Mouse (Mus musculus) midbrain, embryonic 11.5 days (tissue): ENCODE measurements around the gene Ehd1. TPM values are rescaled to one million over a fixed set of nuclear protein-coding genes. Genes with fewer than 3 reads are reported as not detected.

Experiments
- ATAC-seq: fragments of 200-750 bp; cut with Nextera tagmentation; 2 replicates; pipeline ENCODE4 v1.8.0; 2017; ENCODE audit warnings: moderate TSS enrichment, moderate library complexity; ENCODE audit not compliant: low FRiP score
- DNase-seq: peaks from one replicate; pipeline ENCODE4 v3.0.0; 2015; ENCODE audit warnings: low spot score; ENCODE audit errors: missing footprints
- H3K27ac ChIP-seq: fragments of 300-500 bp; sonication (generic); 2 replicates; pipeline ENCODE4 v1.5.1; 2014; ENCODE audit warnings: low read depth, low read length
- H3K27me3 ChIP-seq: fragments of 300-500 bp; sonication (generic); 2 replicates; pipeline ENCODE4 v1.6.1; 2014; ENCODE audit warnings: mild to moderate bottlenecking, low read length, moderate library complexity, mixed read lengths; ENCODE audit not compliant: control insufficient read depth, insufficient read depth
- H3K36me3 ChIP-seq: fragments of 300-500 bp; sonication (generic); 2 replicates; pipeline ENCODE4 v1.6.1; 2014; ENCODE audit warnings: mild to moderate bottlenecking, low read length, moderate library complexity, mixed read lengths; ENCODE audit not compliant: control insufficient read depth, insufficient read depth
- H3K4me1 ChIP-seq: fragments of 300-500 bp; sonication (generic); 2 replicates; pipeline ENCODE4 v1.6.1; 2014; ENCODE audit warnings: low read length; ENCODE audit not compliant: control insufficient read depth, insufficient read depth
- H3K4me2 ChIP-seq: fragments of 300-500 bp; sonication (generic); 2 replicates; pipeline ENCODE4 v1.6.1; 2014; ENCODE audit warnings: mild to moderate bottlenecking, moderate library complexity
- H3K4me3 ChIP-seq: fragments of 300-500 bp; sonication (generic); 2 replicates; pipeline ENCODE4 v1.5.1; 2014; ENCODE audit warnings: low read depth, low read length
- H3K9ac ChIP-seq: fragments of 300-500 bp; sonication (generic); 2 replicates; pipeline ENCODE4 v1.6.1; 2014; ENCODE audit warnings: low read length
- H3K9me3 ChIP-seq: fragments of 300-500 bp; sonication (generic); 2 replicates; pipeline ENCODE4 v1.6.1; 2016; ENCODE audit warnings: low read length; ENCODE audit not compliant: control insufficient read depth
- WGBS: fragments of 180-500 bp; shearing (Covaris S2); extraction: QIAGEN DNeasy Blood & Tissue Kit; methylation state at CpG from one replicate; pipeline ENCODE4 v1.1.7; 2014; 5-methylcytosine and 5-hydroxymethylcytosine counted together
- polyA plus RNA-seq: library from polyadenylated mRNA; unstranded; fragments of >200 nt; fragmentation: Nextera tagmentation; extraction: Ambion mirVana; gene quantifications from 2 replicates; pipeline ENCODE4 v1.2.1, GENCODE M21; 2014

Gene Ehd1
- polyA plus RNA-seq, 1 experiment from 2014 or later, result 68.2 TPM

DNA sequence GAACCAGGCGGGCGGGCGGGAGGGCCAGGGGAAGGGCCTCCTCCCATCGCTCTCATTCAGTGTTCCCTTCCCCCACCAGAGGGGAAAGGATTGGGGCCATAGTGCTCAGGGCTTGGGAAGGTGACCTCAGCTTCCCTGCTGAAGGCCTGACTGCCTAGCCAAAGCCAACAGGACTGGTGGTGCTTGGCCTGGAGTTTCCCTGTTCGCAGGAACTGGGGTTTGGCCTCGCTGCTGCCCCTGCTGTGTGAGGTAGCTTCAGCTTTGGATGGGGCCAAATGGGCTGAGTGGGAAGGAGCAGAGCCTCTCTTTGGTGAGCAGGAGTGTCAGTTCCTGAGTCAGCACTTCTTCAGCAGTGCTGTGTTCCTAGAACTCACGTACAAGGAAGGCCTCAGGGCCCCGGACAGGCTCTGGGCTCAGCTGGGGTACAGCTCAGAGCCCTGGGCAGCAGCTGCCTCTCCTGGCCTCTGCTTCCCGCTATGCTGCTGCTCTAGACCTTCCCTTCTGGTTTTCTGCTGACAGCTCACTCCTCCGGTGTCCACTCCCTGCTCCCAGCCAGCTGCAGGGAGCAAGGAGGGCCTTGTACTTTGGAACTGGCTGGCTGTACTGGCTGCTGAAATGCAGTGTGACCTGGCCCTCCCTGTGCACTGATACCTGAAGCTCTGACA is 14.7 kb downstream of the Ehd1 start:
- Histone ChIP-seq H3K4me3 (no peak overlapping the region), H3K36me3 (peaks cover 7% of the 10 kb centered on the region; the same call in 1 of the 2 replicates), H3K27me3 (no peaks in the 10 kb centered on the region), H3K27ac (no peak overlapping the region; the same call in 1 of the 2 replicates), H3K9me3 (no peaks in the 10 kb centered on the region), H3K4me2 (no peak overlapping the region), H3K4me1 (no peaks in the 10 kb centered on the region), H3K9ac (no peak overlapping the region)
- WGBS, result 72% methylated on average over 10 of the region's 10 CpGs
- ATAC-seq (no peak), DNase-seq (no peak)

DNA sequence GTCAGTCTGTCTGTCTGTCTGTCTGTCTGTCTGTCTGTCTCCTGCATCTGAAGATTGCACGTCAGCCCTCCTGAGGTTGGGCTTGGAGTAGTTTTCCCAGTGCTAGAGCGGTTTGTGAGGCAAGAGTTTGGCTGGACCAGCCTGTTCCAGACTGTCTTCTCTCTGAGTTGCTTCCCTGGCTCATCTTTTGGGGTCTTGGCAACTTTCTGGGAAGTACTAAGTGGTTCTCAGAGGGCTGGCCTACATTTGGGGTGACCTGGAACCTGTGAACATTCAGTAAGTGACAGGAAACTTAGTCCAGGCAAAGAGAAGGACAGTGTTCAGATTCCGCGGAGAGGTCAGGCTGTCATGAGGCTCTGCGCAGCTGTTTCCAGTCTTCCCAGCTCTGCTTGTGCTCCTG is 15.7 kb downstream of the Ehd1 start:
- no peak overlapping the region for H3K4me2 ChIP-seq
- DNase-seq, result no peak
- no peaks in the 10 kb centered on the region for H3K9me3 ChIP-seq
- ATAC-seq, result no peak
- no peak overlapping the region for H3K27ac ChIP-seq
- no peaks in the 10 kb centered on the region for H3K27me3 ChIP-seq
- no peaks in the 10 kb centered on the region for H3K4me1 ChIP-seq
- 88% methylated on average over 5 of the region's 5 CpGs for WGBS
- H3K4me3 ChIP-seq, result no peak overlapping the region
- no peak overlapping the region for H3K9ac ChIP-seq
- peaks cover 5% of the 10 kb centered on the region; the same call in 1 of the 2 replicates for H3K36me3 ChIP-seq

DNA sequence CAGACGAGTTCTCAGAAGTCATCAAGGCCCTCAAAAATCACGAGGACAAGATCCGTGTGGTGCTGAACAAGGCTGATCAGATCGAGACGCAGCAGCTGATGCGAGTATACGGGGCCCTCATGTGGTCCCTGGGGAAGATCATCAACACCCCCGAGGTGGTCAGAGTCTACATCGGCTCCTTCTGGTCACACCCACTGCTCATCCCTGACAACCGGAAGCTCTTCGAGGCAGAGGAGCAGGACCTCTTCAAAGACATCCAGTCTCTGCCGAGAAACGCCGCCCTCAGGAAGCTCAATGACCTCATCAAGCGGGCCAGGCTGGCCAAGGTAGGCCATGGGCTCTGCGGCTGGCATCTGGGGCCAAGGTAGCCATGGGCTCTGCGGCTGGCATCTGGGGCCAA is 17.8 kb downstream of the Ehd1 start:
- H3K36me3 ChIP-seq, result peaks cover 20% of the 10 kb centered on the region
- no peaks in the 10 kb centered on the region for H3K9me3 ChIP-seq
- no peak overlapping the region for H3K4me3 ChIP-seq
- no peak overlapping the region for H3K4me2 ChIP-seq
- DNase-seq (no peak), ATAC-seq (no peak)
- no peak overlapping the region for H3K27ac ChIP-seq
- no peaks in the 10 kb centered on the region for H3K27me3 ChIP-seq
- H3K9ac ChIP-seq, result no peak overlapping the region
- H3K4me1 ChIP-seq, result no peaks in the 10 kb centered on the region
- WGBS, result 94% methylated on average over 17 of the region's 17 CpGs

DNA sequence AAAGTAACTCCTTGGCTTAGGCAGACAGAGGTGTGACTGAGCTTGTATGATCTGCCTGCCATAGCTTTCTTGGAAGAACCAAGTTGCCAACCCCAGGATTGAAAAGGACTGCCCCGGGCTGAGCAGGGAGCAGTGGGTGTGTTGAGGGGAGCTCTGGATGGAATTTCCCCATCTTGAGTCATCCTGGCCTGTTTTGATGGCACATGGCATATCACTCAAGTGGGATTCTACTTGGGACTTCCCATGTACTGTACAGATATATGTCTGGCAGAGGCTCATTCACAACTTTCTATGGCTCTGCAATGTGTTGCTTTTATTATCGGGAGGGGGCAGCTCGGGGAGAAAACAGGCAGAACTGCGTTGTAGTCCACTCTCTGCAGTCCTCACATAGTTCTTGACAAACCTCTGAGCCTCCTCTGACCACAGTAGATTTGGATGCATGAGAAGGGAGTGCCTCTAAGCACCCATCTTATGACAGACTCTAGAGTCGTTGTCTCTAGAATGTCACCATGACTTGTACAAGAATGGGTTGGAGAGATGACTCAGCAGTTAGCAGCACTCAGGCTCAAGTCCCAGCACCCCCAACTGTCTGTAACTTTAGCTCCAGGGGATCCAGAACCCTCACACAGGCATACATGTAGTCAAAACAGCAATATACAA is 20.2 kb downstream of the Ehd1 start:
- no peaks in the 10 kb centered on the region for H3K27me3 ChIP-seq
- 94% methylated on average over 5 of the region's 5 CpGs for WGBS
- no peak overlapping the region for H3K9ac ChIP-seq
- no peak overlapping the region for H3K27ac ChIP-seq
- H3K4me3 ChIP-seq, result no peak overlapping the region
- DNase-seq (no peak), ATAC-seq (no peak)
- H3K4me2 ChIP-seq, result no peak overlapping the region
- no peaks in the 10 kb centered on the region for H3K9me3 ChIP-seq
- 0 out of 2 replicates have a peak, but pooled peaks cover 2% of the 10 kb centered on the region for H3K4me1 ChIP-seq
- H3K36me3 ChIP-seq, result peaks cover 17% of the 10 kb centered on the region

- Histone ChIP-seq H3K9ac (no peak overlapping the region), H3K9me3 (no peaks in the 10 kb centered on the region), H3K4me3 (no peak overlapping the region), H3K27ac (no peak overlapping the region), H3K4me2 (no peak overlapping the region), H3K27me3 (no peaks in the 10 kb centered on the region), H3K4me1 (0 out of 2 replicates have a peak, but pooled peaks cover 2% of the 10 kb centered on the region), H3K36me3 (peaks cover 17% of the 10 kb centered on the region)
- no peak for DNase-seq
- 91% methylated on average over 9 of the region's 9 CpGs for WGBS
- no peak for ATAC-seq
These were observed 21.1 kb downstream of the Ehd1 start for GRCm38 (mm10) chr19:6297641-6298040.

DNA sequence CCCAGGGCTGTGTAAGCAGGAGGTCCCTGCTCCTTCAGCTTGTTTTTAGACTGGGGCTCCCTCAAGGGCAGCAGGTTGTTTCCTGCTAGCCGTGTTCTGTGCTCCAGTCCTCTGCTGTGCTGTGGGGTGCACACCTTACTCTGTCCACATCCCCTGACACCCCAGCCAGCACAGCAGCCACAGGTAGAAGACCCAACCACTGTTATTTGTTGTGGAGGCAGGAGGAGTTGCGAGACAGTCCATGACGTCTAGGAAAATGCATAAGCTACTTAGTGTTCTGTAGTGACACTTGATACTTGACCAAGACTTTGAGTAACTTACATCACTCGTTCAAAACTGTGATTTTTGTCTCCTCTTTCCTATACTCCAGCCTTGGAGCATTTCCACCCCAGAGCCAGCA is 22.5 kb downstream of the Ehd1 start:
- H3K27ac ChIP-seq, result no peak overlapping the region
- ATAC-seq, result no peak
- WGBS, result 81% methylated on average over 4 of the region's 4 CpGs
- no peak for DNase-seq
- peaks cover 17% of the 10 kb centered on the region for H3K36me3 ChIP-seq
- no peak overlapping the region for H3K4me3 ChIP-seq
- no peak overlapping the region for H3K9ac ChIP-seq
- H3K4me1 ChIP-seq, result 0 out of 2 replicates have a peak, but pooled peaks cover 2% of the 10 kb centered on the region
- no peak overlapping the region for H3K4me2 ChIP-seq
- H3K27me3 ChIP-seq, result no peaks in the 10 kb centered on the region
- H3K9me3 ChIP-seq, result no peaks in the 10 kb centered on the region

GRCm38 (mm10) chr19:6299450-6300267 is 23.1 kb downstream of the Ehd1 start:
- no peak overlapping the region for H3K27ac ChIP-seq
- WGBS, result 89% methylated on average over 7 of the region's 7 CpGs
- H3K4me2 ChIP-seq, result no peak overlapping the region
- H3K27me3 ChIP-seq, result no peaks in the 10 kb centered on the region
- H3K4me1 ChIP-seq, result 0 out of 2 replicates have a peak, but pooled peaks cover 2% of the 10 kb centered on the region
- no peak for ATAC-seq
- DNase-seq, result no peak
- H3K9me3 ChIP-seq, result no peaks in the 10 kb centered on the region
- no peak overlapping the region for H3K9ac ChIP-seq
- H3K36me3 ChIP-seq, result peaks cover 17% of the 10 kb centered on the region
- no peak overlapping the region for H3K4me3 ChIP-seq

DNA sequence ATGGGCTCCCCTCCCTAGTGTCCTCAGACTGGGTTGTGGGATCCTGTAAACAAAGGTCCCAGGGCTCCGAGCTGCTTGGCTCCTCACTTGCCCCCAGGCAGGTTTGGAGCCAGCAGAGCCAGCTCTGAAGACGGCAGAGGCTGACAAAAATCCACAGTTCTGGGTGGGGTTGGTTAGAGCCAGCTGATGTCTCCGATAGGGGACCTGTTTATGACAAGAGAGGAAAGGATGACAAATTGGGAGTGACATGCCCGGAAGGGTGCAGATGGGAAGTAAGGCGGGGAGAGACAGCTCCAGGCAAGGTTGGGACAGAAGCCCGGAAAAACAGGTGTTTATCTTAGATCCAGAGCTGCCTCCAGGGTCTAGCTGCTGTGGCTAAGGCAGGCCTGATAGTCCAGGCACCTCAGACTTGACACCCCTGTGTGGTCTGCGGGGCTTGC is 23.9 kb downstream of the Ehd1 start:
- Histone ChIP-seq H3K27me3 (no peaks in the 10 kb centered on the region), H3K9ac (no peak overlapping the region), H3K27ac (no peak overlapping the region), H3K36me3 (peaks cover 15% of the 10 kb centered on the region), H3K4me1 (0 out of 2 replicates have a peak, but pooled peaks cover 2% of the 10 kb centered on the region), H3K4me2 (no peak overlapping the region), H3K9me3 (no peaks in the 10 kb centered on the region), H3K4me3 (no peak overlapping the region)
- ATAC-seq (no peak), DNase-seq (no peak)
- WGBS, result 77% methylated on average over 7 of the region's 7 CpGs

- no peak overlapping the region for H3K9ac ChIP-seq
- H3K4me3 ChIP-seq, result no peak overlapping the region
- ATAC-seq, result no peak
- DNase-seq, result no peak
- H3K9me3 ChIP-seq, result no peaks in the 10 kb centered on the region
- no peak overlapping the region for H3K4me2 ChIP-seq
- peaks cover 15% of the 10 kb centered on the region for H3K36me3 ChIP-seq
- WGBS, result 94% methylated on average over 5 of the region's 5 CpGs
- no peak overlapping the region for H3K27ac ChIP-seq
- no peaks in the 10 kb centered on the region for H3K27me3 ChIP-seq
- H3K4me1 ChIP-seq, result peaks cover 6% of the 10 kb centered on the region
These were observed 25.6 kb downstream of the Ehd1 start for GRCm38 (mm10) chr19:6302114-6302513.
